In genomic region chr19:8838041-8838730, GRCm38 (mm10) we compare ENCODE assay signal across 8 mouse cellular contexts. TPM values are rescaled to one million over a fixed set of nuclear protein-coding genes. Genes with fewer than 3 reads are reported as not detected.
A peak's percentile ranks its signal among the peaks of the same experiment; 100 is the strongest.
DNase-seq lines count a peak whose midpoint lies in the region; ATAC-seq and TF ChIP-seq lines count a peak whose summit lies in the region.

No protein-coding gene starts in this region.

- peak; percentile 14 for ATAC-seq in forebrain, embryonic 13.5 days
- ATAC-seq in intestine, embryonic 16.5 days, result peak; percentile 24; the same call in 1 of the 2 replicates
- 0 out of 2 replicates have a peak, but pooled peaks have one; percentile 5 for ATAC-seq in liver, embryonic 13.5 days (ENCODE audit: low read depth)

- no peak for TF ChIP-seq EP300 in heart, adult 2 months (IDR thresholded peaks at IDR 0.05; ENCODE audit: insufficient read depth, low read depth, low read length)

- TF ChIP-seq CTCF in heart, adult 2 months (IDR thresholded peaks at IDR 0.05), result no peak
- no peak for TF ChIP-seq CTCF in bone marrow, adult 2 months (IDR thresholded peaks at IDR 0.05; ENCODE audit: control insufficient read depth, insufficient read depth, low read length)
- no peak for TF ChIP-seq CTCF in olfactory bulb, adult 2 months (IDR thresholded peaks at IDR 0.05; ENCODE audit: insufficient read depth, low read depth, low read length)

- DNase-seq in heart, adult 2 months, result peak in 1 of 2 experiments; percentile 52
- DNase-seq in heart, adult 8-10 months (ENCODE audit: low spot score), result no peak
- no peak for DNase-seq in liver, embryonic 13.5 days
- DNase-seq in ovary, adult 18-20 months (ENCODE audit: low spot score), result no peak

- H3K27me3 ChIP-seq in heart, adult 2 months (ENCODE audit: control insufficient read depth, insufficient read depth, low read length), result no peaks in the 10 kb centered on the region
- H3K27me3 ChIP-seq in forebrain, embryonic 13.5 days, result no peaks in the 10 kb centered on the region
- no peaks in the 10 kb centered on the region for H3K27me3 ChIP-seq in intestine, embryonic 16.5 days (replicated peaks; ENCODE audit: control insufficient read depth, insufficient read depth, low read length)
- no peaks in the 10 kb centered on the region for H3K27me3 ChIP-seq in liver, embryonic 13.5 days

- no peak for TF ChIP-seq POLR2A in heart, adult 2 months (IDR thresholded peaks at IDR 0.05; ENCODE audit: insufficient read depth, low read depth, low read length)
- no peak for TF ChIP-seq POLR2A in bone marrow, adult 2 months (IDR thresholded peaks at IDR 0.05; ENCODE audit: borderline replicate concordance, control insufficient read depth, low read depth, low read length)
- no peak for TF ChIP-seq POLR2A in olfactory bulb, adult 2 months (IDR thresholded peaks at IDR 0.05; ENCODE audit: insufficient read depth, low read depth, low read length)

- H3K9ac ChIP-seq in heart, adult 2 months (ENCODE audit: low read depth, low read length), result peak overlapping the region; percentile 76
- H3K9ac ChIP-seq in forebrain, embryonic 13.5 days, result peak overlapping the region; percentile 90
- peak overlapping the region; percentile 89 for H3K9ac ChIP-seq in intestine, embryonic 16.5 days (ENCODE audit: low read depth, low read length)
- peak overlapping the region; percentile 87 for H3K9ac ChIP-seq in liver, embryonic 13.5 days

- peak overlapping the region; percentile 83 for H3K27ac ChIP-seq in heart, adult 2 months
- H3K27ac ChIP-seq in bone marrow, adult 2 months (ENCODE audit: control insufficient read depth, insufficient read depth, low read depth, low read length, poor library complexity), result peak overlapping the region; percentile 92; the same call in 1 of the 2 replicates
- H3K27ac ChIP-seq in forebrain, embryonic 13.5 days, result peak overlapping the region; percentile 99
- H3K27ac ChIP-seq in intestine, embryonic 16.5 days (ENCODE audit: low read length), result peak overlapping the region; percentile 96
- H3K27ac ChIP-seq in liver, embryonic 13.5 days, result peak overlapping the region; percentile 93
- peak overlapping the region; percentile 92 for H3K27ac ChIP-seq in olfactory bulb, adult 2 months (ENCODE audit: insufficient read depth, low read depth, low read length)

- no peaks in the 10 kb centered on the region for H3K9me3 ChIP-seq in forebrain, embryonic 13.5 days (replicated peaks)
- no peaks in the 10 kb centered on the region for H3K9me3 ChIP-seq in intestine, embryonic 16.5 days (ENCODE audit: control insufficient read depth, low read length)
- H3K9me3 ChIP-seq in liver, embryonic 13.5 days (replicated peaks), result no peaks in the 10 kb centered on the region

- H3K4me2 ChIP-seq in forebrain, embryonic 13.5 days, result peak overlapping the region; percentile 83
- H3K4me2 ChIP-seq in intestine, embryonic 16.5 days (ENCODE audit: low read depth, low read length), result peak overlapping the region; percentile 98
- H3K4me2 ChIP-seq in liver, embryonic 13.5 days, result peak overlapping the region; percentile 91

- H3K36me3 ChIP-seq in heart, adult 2 months (ENCODE audit: control insufficient read depth, insufficient read depth, low read length), result no peaks in the 10 kb centered on the region
- H3K36me3 ChIP-seq in forebrain, embryonic 13.5 days (ENCODE audit: poor library complexity, severe bottlenecking), result peaks cover 41% of the 10 kb centered on the region
- peaks cover 6% of the 10 kb centered on the region for H3K36me3 ChIP-seq in intestine, embryonic 16.5 days (ENCODE audit: control insufficient read depth, insufficient read depth, low read length)
- peaks cover 34% of the 10 kb centered on the region for H3K36me3 ChIP-seq in liver, embryonic 13.5 days

- intact Hi-C loops in heart, adult 2 months (cut with DNase I), result no loop called here

- WGBS in heart, adult 2 months, result 22% methylated on average over 15 of the region's 15 CpGs
- WGBS in bone marrow, adult 2 months, result 20% methylated on average over 15 of the region's 15 CpGs
- 7% methylated on average over 15 of the region's 15 CpGs for WGBS in forebrain, embryonic 13.5 days
- WGBS in intestine, embryonic 16.5 days, result 16% methylated on average over 15 of the region's 15 CpGs
- WGBS in liver, embryonic 13.5 days (ENCODE audit: insufficient replicate concordance), result 25% methylated on average over 15 of the region's 15 CpGs
- WGBS in olfactory bulb, adult 2 months, result 2% methylated on average over 15 of the region's 15 CpGs

- no peaks in the 10 kb centered on the region for H3K79me2 ChIP-seq in heart, adult 2 months (replicated peaks; ENCODE audit: control insufficient read depth, insufficient read depth, low read length)

- H3K4me1 ChIP-seq in heart, adult 2 months (ENCODE audit: control insufficient read depth, insufficient read depth, low read length), result peaks cover 5% of the 10 kb centered on the region; the same call in 1 of the 2 replicates
- peaks cover 2% of the 10 kb centered on the region; the same call in 1 of the 2 replicates for H3K4me1 ChIP-seq in bone marrow, adult 2 months (ENCODE audit: control insufficient read depth, insufficient read depth, low read length)
- H3K4me1 ChIP-seq in forebrain, embryonic 13.5 days, result peaks cover 27% of the 10 kb centered on the region
- H3K4me1 ChIP-seq in intestine, embryonic 16.5 days (ENCODE audit: control insufficient read depth, insufficient read depth, low read length), result peaks cover 22% of the 10 kb centered on the region
- H3K4me1 ChIP-seq in liver, embryonic 13.5 days (replicated peaks), result peaks cover 46% of the 10 kb centered on the region
- H3K4me1 ChIP-seq in olfactory bulb, adult 2 months (ENCODE audit: control insufficient read depth, insufficient read depth, low read length), result peaks cover 10% of the 10 kb centered on the region

- peak overlapping the region; percentile 61 for H3K4me3 ChIP-seq in heart, adult 2 months
- peak overlapping the region; percentile 81 for H3K4me3 ChIP-seq in bone marrow, adult 2 months (replicated peaks; ENCODE audit: control insufficient read depth, low read depth, low read length)
- peak overlapping the region; percentile 65 for H3K4me3 ChIP-seq in forebrain, embryonic 13.5 days
- H3K4me3 ChIP-seq in intestine, embryonic 16.5 days (ENCODE audit: low read length), result peak overlapping the region; percentile 66
- H3K4me3 ChIP-seq in liver, embryonic 13.5 days (replicated peaks), result peak overlapping the region; percentile 75
- H3K4me3 ChIP-seq in olfactory bulb, adult 2 months (ENCODE audit: insufficient read depth, low read depth, low read length), result peak overlapping the region; percentile 56

RNA-seq across cellular contexts. Expression of gene Gng3, which starts 0.8 kb away (rescaled TPM):
- total RNA-seq in heart, adult 2 months (2021), result not detected
- polyA plus RNA-seq in heart, adult 2 months (2012; rRNA removed), result 0.23 and 0.35 TPM in 2 replicates
- under 1 TPM in 1 of 4 experiments, not detected in 3; 0.22 TPM for total RNA-seq in heart, adult 8-10 months (2022)
- 1.5 TPM in 1 of 2 replicates, not detected in the other for polyA plus RNA-seq in bone marrow, adult 2 months (2011; ENCODE audit: insufficient read depth, insufficient read length, low replicate concordance, missing spikeins)
- polyA plus RNA-seq in forebrain, embryonic 13.5 days (2015; fragmentation: Nextera tagmentation; extraction: Ambion mirVana), result 198 and 204 TPM in 2 replicates
- polyA plus RNA-seq in intestine, embryonic 16.5 days (2015; fragmentation: Nextera tagmentation; extraction: Ambion mirVana), result 13.3 and 14.3 TPM in 2 replicates
- polyA plus RNA-seq in liver, embryonic 13.5 days (2015; fragmentation: Nextera tagmentation; extraction: Ambion mirVana), result 0.52 and 0.73 TPM in 2 replicates
- not detected in 2 replicates for polyA plus RNA-seq in olfactory bulb, adult 2 months (2012; ENCODE audit: insufficient read depth, insufficient read length, low replicate concordance, missing spikeins)

RNA-seq across cellular contexts. Expression of gene Bscl2, which starts 0.9 kb away (rescaled TPM):
- total RNA-seq in heart, adult 2 months (2021), result 10 to 100 TPM; 22.6 to 23.5 TPM
- polyA plus RNA-seq in heart, adult 2 months (2012; rRNA removed), result 52.3 and 67.7 TPM in 2 replicates
- total RNA-seq in heart, adult 8-10 months (2022), result 10 to 100 TPM; 21.2 to 28.1 (median 24.2) TPM
- polyA plus RNA-seq in bone marrow, adult 2 months (2011; ENCODE audit: insufficient read depth, insufficient read length, low replicate concordance, missing spikeins), result 19.8 and 46.2 TPM in 2 replicates
- polyA plus RNA-seq in forebrain, embryonic 13.5 days (2015; fragmentation: Nextera tagmentation; extraction: Ambion mirVana), result 66.9 and 72.1 TPM in 2 replicates
- 48.5 and 49.7 TPM in 2 replicates for polyA plus RNA-seq in intestine, embryonic 16.5 days (2015; fragmentation: Nextera tagmentation; extraction: Ambion mirVana)
- 33.8 and 37.2 TPM in 2 replicates for polyA plus RNA-seq in liver, embryonic 13.5 days (2015; fragmentation: Nextera tagmentation; extraction: Ambion mirVana)
- polyA plus RNA-seq in olfactory bulb, adult 2 months (2012; ENCODE audit: insufficient read depth, insufficient read length, low replicate concordance, missing spikeins), result not detected in 2 replicates

RNA-seq across cellular contexts. Expression of gene AC129217.1, which starts 8.6 kb away (rescaled TPM):
- total RNA-seq in heart, adult 2 months (2021), result not detected
- polyA plus RNA-seq in heart, adult 2 months (2012; rRNA removed), result not detected in 2 replicates
- total RNA-seq in heart, adult 8-10 months (2022), result under 1 TPM in 1 of 4 experiments, not detected in 3; 0.53 TPM
- 6.4 and 8.2 TPM in 2 replicates for polyA plus RNA-seq in bone marrow, adult 2 months (2011; ENCODE audit: insufficient read depth, insufficient read length, low replicate concordance, missing spikeins)
- polyA plus RNA-seq in forebrain, embryonic 13.5 days (2015; fragmentation: Nextera tagmentation; extraction: Ambion mirVana), result not detected in 2 replicates
- not detected in 2 replicates for polyA plus RNA-seq in intestine, embryonic 16.5 days (2015; fragmentation: Nextera tagmentation; extraction: Ambion mirVana)
- polyA plus RNA-seq in liver, embryonic 13.5 days (2015; fragmentation: Nextera tagmentation; extraction: Ambion mirVana), result not detected in 2 replicates
- not detected in 2 replicates for polyA plus RNA-seq in olfactory bulb, adult 2 months (2012; ENCODE audit: insufficient read depth, insufficient read length, low replicate concordance, missing spikeins)

RNA-seq across cellular contexts. Expression of gene Lrrn4cl, which starts 12.4 kb away (rescaled TPM):
- total RNA-seq in heart, adult 2 months (2021), result 1 to 10 TPM; 2.6 to 3.7 TPM
- polyA plus RNA-seq in heart, adult 2 months (2012; rRNA removed), result 3.8 and 5.7 TPM in 2 replicates
- 1 to 10 TPM; 3.4 to 4.7 (median 3.9) TPM for total RNA-seq in heart, adult 8-10 months (2022)
- polyA plus RNA-seq in bone marrow, adult 2 months (2011; ENCODE audit: insufficient read depth, insufficient read length, low replicate concordance, missing spikeins), result 0.40 and 0.62 TPM in 2 replicates
- 0.28 and 0.39 TPM in 2 replicates for polyA plus RNA-seq in forebrain, embryonic 13.5 days (2015; fragmentation: Nextera tagmentation; extraction: Ambion mirVana)
- polyA plus RNA-seq in intestine, embryonic 16.5 days (2015; fragmentation: Nextera tagmentation; extraction: Ambion mirVana), result 1.6 and 1.7 TPM in 2 replicates
- polyA plus RNA-seq in liver, embryonic 13.5 days (2015; fragmentation: Nextera tagmentation; extraction: Ambion mirVana), result 0.05 and 0.18 TPM in 2 replicates
- polyA plus RNA-seq in olfactory bulb, adult 2 months (2012; ENCODE audit: insufficient read depth, insufficient read length, low replicate concordance, missing spikeins), result not detected in 2 replicates

RNA-seq across cellular contexts. Expression of gene Hnrnpul2, which starts 18.4 kb away (rescaled TPM):
- 10 to 100 TPM; 44.7 to 47.5 TPM for total RNA-seq in heart, adult 2 months (2021)
- polyA plus RNA-seq in heart, adult 2 months (2012; rRNA removed), result 12.4 and 23.2 TPM in 2 replicates
- total RNA-seq in heart, adult 8-10 months (2022), result 10 to 100 TPM; 46.0 to 48.9 (median 46.9) TPM
- polyA plus RNA-seq in bone marrow, adult 2 months (2011; ENCODE audit: insufficient read depth, insufficient read length, low replicate concordance, missing spikeins), result 62.2 and 84.9 TPM in 2 replicates
- 6.4 and 6.8 TPM in 2 replicates for polyA plus RNA-seq in forebrain, embryonic 13.5 days (2015; fragmentation: Nextera tagmentation; extraction: Ambion mirVana)
- 3.7 and 4.3 TPM in 2 replicates for polyA plus RNA-seq in intestine, embryonic 16.5 days (2015; fragmentation: Nextera tagmentation; extraction: Ambion mirVana)
- polyA plus RNA-seq in liver, embryonic 13.5 days (2015; fragmentation: Nextera tagmentation; extraction: Ambion mirVana), result 2.8 and 3.0 TPM in 2 replicates
- polyA plus RNA-seq in olfactory bulb, adult 2 months (2012; ENCODE audit: insufficient read depth, insufficient read length, low replicate concordance, missing spikeins), result 134 and 194 TPM in 2 replicates
